Mouse (Mus musculus) skeletal muscle tissue, adult 2 months (tissue): ENCODE measurements at regions not wholly inside any gene's neighbourhood (a gene's known extent, or its start where the extent isn't known, plus 50 kb on each side); places are given as distances from the start of the nearest gene placed in this dataset.

Experiments used
- DNase-seq: peaks from one replicate; pipeline ENCODE4 v3.0.0-alpha.2; 2012; ENCODE audit warnings: low read depth, low spot score

GRCm38 (mm10) chr15:56604266-56604665 lies 873.2 kb downstream of the Slc22a22 start:
- no peak for DNase-seq

GRCm38 (mm10) chr15:56592656-56593055 lies 884.8 kb downstream of the Slc22a22 start:
- no peak for DNase-seq

- no peak for DNase-seq
Measured at GRCm38 (mm10) chr15:56580745-56581515, 896.5 kb downstream of the Slc22a22 start.

- DNase-seq: no peak
Measured at GRCm38 (mm10) chr15:56563192-56563591, 914.2 kb downstream of the Slc22a22 start.

- DNase-seq: peak; percentile 13
Measured at GRCm38 (mm10) chr15:56562785-56563184, 914.6 kb downstream of the Slc22a22 start.

GRCm38 (mm10) chr15:56562143-56562542 lies 915.3 kb downstream of the Slc22a22 start:
- DNase-seq: peak; percentile 39

- peak; percentile 87 for DNase-seq
Measured at GRCm38 (mm10) chr15:56554386-56554785, 923.0 kb downstream of the Slc22a22 start.

- no peak for DNase-seq
Measured at GRCm38 (mm10) chr15:56553851-56554250, 923.6 kb downstream of the Slc22a22 start.

GRCm38 (mm10) chr15:56531529-56531928 lies 945.9 kb downstream of the Slc22a22 start:
- no peak for DNase-seq

GRCm38 (mm10) chr15:56518379-56518778 lies 959.0 kb downstream of the Slc22a22 start:
- DNase-seq: no peak

GRCm38 (mm10) chr15:56516095-56516494 lies 961.3 kb downstream of the Slc22a22 start:
- peak; percentile 53 for DNase-seq

- DNase-seq: no peak
Measured at GRCm38 (mm10) chr15:56498774-56499173, 978.7 kb downstream of the Slc22a22 start.

GRCm38 (mm10) chr15:56497757-56498156 lies 979.7 kb downstream of the Slc22a22 start:
- peak; percentile 25 for DNase-seq

- DNase-seq: no peak
Measured at GRCm38 (mm10) chr15:56496355-56496754, 981.1 kb downstream of the Slc22a22 start.

- DNase-seq: no peak
Measured at GRCm38 (mm10) chr15:56485931-56486330, 991.5 kb downstream of the Slc22a22 start.

GRCm38 (mm10) chr15:56484693-56485092 lies 992.7 kb downstream of the Slc22a22 start:
- no peak for DNase-seq

GRCm38 (mm10) chr15:56479682-56480081 lies 997.7 kb downstream of the Slc22a22 start:
- no peak for DNase-seq

- peak; percentile 49 for DNase-seq
Measured at GRCm38 (mm10) chr15:56479015-56479414, 998.4 kb downstream of the Slc22a22 start.

GRCm38 (mm10) chr15:56473679-56474078 lies 1003.7 kb downstream of the Slc22a22 start:
- no peak for DNase-seq

- peak; percentile 4 for DNase-seq
Measured at GRCm38 (mm10) chr15:56451881-56452280, 1025.5 kb downstream of the Slc22a22 start.

GRCm38 (mm10) chr15:56448015-56448645 lies 1029.3 kb downstream of the Slc22a22 start:
- peak; percentile 40 for DNase-seq

- DNase-seq: no peak
Measured at GRCm38 (mm10) chr15:56440171-56440570, 1037.3 kb downstream of the Slc22a22 start.

- DNase-seq: no peak
Measured at GRCm38 (mm10) chr15:56438370-56438769, 1039.1 kb downstream of the Slc22a22 start.
